Mouse (Mus musculus) right cerebral cortex, postnatal 10 days (tissue): ENCODE measurements around the gene Nccrp1.
A peak's percentile ranks its signal among the peaks of the same experiment; 100 is the strongest.
"Not testable (repeated sequence)": the region's sequence is repeated elsewhere in the genome, so short reads cannot be mapped to it uniquely, and the experiment has no call there.

Experiments
- DNase-seq, 2 experiments: peaks; one replicate each; pipeline ENCODE4 v3.0.0; 2021; ENCODE audit warnings: low spot score in 2 of 2

Gene Nccrp1

GRCm38 (mm10) chr7:28527922-28528719 lies 18.9 kb downstream of the Nccrp1 start:
- peak; percentile 40 to 65 for DNase-seq

- not testable (repeated sequence) for DNase-seq
These were observed 24.5 kb downstream of the Nccrp1 start, which contains the start of gene Ifnl3 for GRCm38 (mm10) chr7:28522536-28522935. Ifnl3 (plus strand) TSS chr7:28522836.

- DNase-seq: no peak
These were observed 35.6 kb downstream of the Nccrp1 start for GRCm38 (mm10) chr7:28511441-28511840.

GRCm38 (mm10) chr7:28510405-28510974 lies 36.6 kb downstream of the Nccrp1 start, which contains the start of gene Ifnl2:
Ifnl2 (minus strand) TSS chr7:28510455.
- not testable (repeated sequence) for DNase-seq

GRCm38 (mm10) chr7:28509121-28509520 lies 37.9 kb downstream of the Nccrp1 start:
- not testable (repeated sequence) for DNase-seq

- DNase-seq: no peak
These were observed 41.5 kb downstream of the Nccrp1 start for GRCm38 (mm10) chr7:28505585-28505984.

- DNase-seq: no peak
These were observed 51.6 kb downstream of the Nccrp1 start for GRCm38 (mm10) chr7:28495426-28495825.
